Mouse (Mus musculus) kidney, adult 2 months (tissue): Measurements from ENCODE around the gene Dchs2. TPM values are rescaled to one million over a fixed set of nuclear protein-coding genes. Genes with fewer than 3 reads are reported as not detected.

ENCODE experiments used
- DNase-seq: peaks from one replicate; pipeline ENCODE4 v3.0.0; 2021
- H3K27ac ChIP-seq: fragments of 200-500 bp; 2 replicates; pipeline ENCODE4 v1.5.1; 2012; ENCODE audit warnings: low read depth, low read length, control low read depth, inconsistent platforms; ENCODE audit not compliant: insufficient read depth
- H3K27me3 ChIP-seq: fragments of 200-500 bp; replicated peaks from 2 replicates; pipeline ENCODE4 v1.6.1; 2012; ENCODE audit warnings: mild to moderate bottlenecking, moderate library complexity, low read length, inconsistent platforms; ENCODE audit not compliant: control insufficient read depth, insufficient read depth
- H3K36me3 ChIP-seq: fragments of 200-500 bp; 2 replicates; pipeline ENCODE4 v1.6.1; 2012; ENCODE audit warnings: mild to moderate bottlenecking, moderate library complexity, low read length, inconsistent platforms; ENCODE audit not compliant: control insufficient read depth, insufficient read depth
- H3K4me1 ChIP-seq: fragments of 200-500 bp; 2 replicates; pipeline ENCODE4 v1.6.1; 2011; ENCODE audit warnings: low read length; ENCODE audit not compliant: control insufficient read depth, insufficient read depth
- H3K4me3 ChIP-seq: fragments of 200-500 bp; 2 replicates; pipeline ENCODE4 v1.5.1; 2011; ENCODE audit warnings: mild to moderate bottlenecking, low read depth, low read length, control low read depth; ENCODE audit not compliant: insufficient read depth
- CTCF ChIP-seq: fragments of 200-500 bp; conservative IDR thresholded peaks from 2 replicates; pipeline ENCODE4 v1.5.1; 2011; ENCODE audit warnings: low read depth, mild to moderate bottlenecking, control low read depth, low read length, moderate library complexity, mixed read lengths; ENCODE audit not compliant: insufficient read depth, insufficient read length
- POLR2A ChIP-seq: fragments of 200-500 bp; IDR thresholded peaks from one replicate; pipeline ENCODE4 v1.6.1; 2011; ENCODE audit warnings: low read depth, low read length, control low read depth
- WGBS: fragments of 180-500 bp; shearing (Covaris S2); methylation state at CpG from one replicate; pipeline ENCODE4 v1.1.7; 2018; 5-methylcytosine and 5-hydroxymethylcytosine counted together
- polyA plus RNA-seq: library from polyadenylated mRNA; depleted of rRNA; stranded (reverse); fragments of >200 nt; gene quantifications from 2 replicates; pipeline ENCODE4 v1.2.3, GENCODE M21; 2012; rRNA removed

Dchs2 gene
- polyA plus RNA-seq, 1 experiment: 0.03 TPM

DNA sequence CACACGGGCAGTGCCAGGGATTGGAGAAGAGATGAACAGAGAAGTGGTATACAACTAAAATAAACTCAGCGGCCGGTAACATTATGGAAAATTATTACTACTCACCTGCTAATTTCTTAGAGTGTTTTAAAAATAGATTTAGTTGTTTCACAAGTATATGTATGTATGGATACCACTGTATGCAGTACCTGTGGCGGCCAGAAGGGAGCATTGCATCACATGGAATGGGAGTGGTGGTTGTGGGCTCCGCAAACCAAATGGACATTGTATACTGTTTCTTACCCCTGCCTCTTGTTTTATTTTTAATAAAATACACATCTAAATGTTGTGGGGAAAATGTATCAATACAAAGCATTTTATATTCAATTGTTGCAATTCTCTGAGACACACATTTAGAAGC, 176.1 kb downstream of the Dchs2 start:
- H3K4me3 ChIP-seq: no peak overlapping the region
- H3K27me3 ChIP-seq: no peaks in the 10 kb centered on the region
- 74% methylated on average over 5 of the region's 5 CpGs for WGBS
- no peaks in the 10 kb centered on the region for H3K36me3 ChIP-seq
- no peaks in the 10 kb centered on the region for H3K4me1 ChIP-seq
- DNase-seq: no peak
- TF ChIP-seq POLR2A (no peak), CTCF (peak; percentile 40; the same call in 1 of the 2 replicates)
- H3K27ac ChIP-seq: no peak overlapping the region

DNA sequence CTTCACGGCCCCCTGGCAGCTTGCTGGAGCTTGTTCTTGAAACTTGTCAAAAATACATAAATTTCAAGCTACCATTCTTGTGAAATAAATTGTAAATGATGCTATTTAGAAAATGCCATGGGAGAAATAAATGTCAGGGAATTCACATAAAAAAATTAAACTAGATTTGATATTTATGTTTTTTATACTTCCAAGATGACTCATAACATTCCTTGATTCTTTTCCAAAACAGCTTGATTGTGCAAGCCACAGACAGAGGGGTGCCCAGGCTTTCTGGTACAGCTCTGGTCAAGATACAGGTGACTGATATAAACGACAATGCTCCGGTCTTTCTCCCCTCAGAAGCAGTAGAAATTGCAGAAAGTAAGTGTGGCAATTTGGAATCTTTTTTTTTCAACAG, 218.2 kb downstream of the Dchs2 start:
- Histone ChIP-seq H3K27ac (no peak overlapping the region), H3K4me1 (no peaks in the 10 kb centered on the region), H3K4me3 (no peak overlapping the region), H3K36me3 (no peaks in the 10 kb centered on the region), H3K27me3 (no peaks in the 10 kb centered on the region)
- no peak for DNase-seq
- TF ChIP-seq CTCF (no peak), POLR2A (no peak)
- WGBS: 84% methylated on average over 3 of the region's 3 CpGs

DNA sequence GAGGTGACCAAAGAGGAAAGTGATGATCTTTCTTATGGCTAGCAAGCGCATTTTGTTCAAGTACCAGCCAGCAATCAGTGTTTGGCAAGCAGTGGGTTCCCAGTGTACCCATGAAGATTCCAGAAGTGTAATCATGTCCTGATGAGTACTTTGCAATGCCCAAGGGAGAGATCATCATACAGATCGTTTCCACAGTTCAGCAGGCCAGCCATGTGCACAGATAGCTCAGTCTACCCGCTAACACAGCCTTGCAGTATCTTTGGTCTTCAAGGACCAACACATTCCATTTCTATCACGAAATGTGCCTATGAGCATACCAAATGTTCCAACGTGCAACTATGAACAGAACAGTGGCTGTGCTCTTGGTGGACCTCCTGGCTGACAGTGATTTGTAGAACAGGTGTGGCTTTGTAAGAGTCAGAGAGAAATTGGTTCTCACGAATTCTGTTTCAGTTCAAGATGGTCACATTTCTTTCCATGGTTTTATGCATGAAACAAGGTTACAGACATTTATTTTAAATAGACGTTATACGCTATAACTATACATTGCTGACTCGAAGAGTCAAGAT, 240.8 kb downstream of the Dchs2 start:
- no peaks in the 10 kb centered on the region for H3K27me3 ChIP-seq
- H3K36me3 ChIP-seq: no peaks in the 10 kb centered on the region
- no peak overlapping the region for H3K4me3 ChIP-seq
- 90% methylated on average over 9 of the region's 9 CpGs for WGBS
- H3K27ac ChIP-seq: no peak overlapping the region
- TF ChIP-seq CTCF (no peak), POLR2A (no peak)
- no peak for DNase-seq
- no peaks in the 10 kb centered on the region for H3K4me1 ChIP-seq

DNA sequence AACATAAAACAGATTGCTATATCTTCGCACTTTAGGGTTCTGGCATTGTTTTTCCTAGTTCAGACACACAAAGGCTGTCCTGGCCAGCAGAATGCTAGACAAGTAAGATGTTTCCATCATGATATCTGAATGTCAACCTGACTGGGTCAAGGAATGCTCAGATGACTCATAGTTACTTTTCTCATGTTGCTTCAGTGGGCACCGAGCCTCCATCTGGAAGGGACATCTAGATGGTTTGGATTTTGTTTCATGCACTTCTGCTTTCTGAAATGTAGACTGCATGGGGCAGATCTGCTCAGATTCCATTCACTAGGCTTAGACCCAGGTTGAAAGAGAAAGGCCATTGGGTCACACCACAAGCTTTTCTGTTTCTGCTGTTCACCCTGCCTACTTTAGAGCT, 242.1 kb downstream of the Dchs2 start:
- Histone ChIP-seq H3K36me3 (no peaks in the 10 kb centered on the region), H3K4me3 (no peak overlapping the region), H3K27me3 (no peaks in the 10 kb centered on the region), H3K4me1 (no peaks in the 10 kb centered on the region), H3K27ac (no peak overlapping the region)
- no peak for DNase-seq
- TF ChIP-seq POLR2A (no peak), CTCF (no peak)
- 80% methylated on average over 2 of the region's 2 CpGs for WGBS

DNA sequence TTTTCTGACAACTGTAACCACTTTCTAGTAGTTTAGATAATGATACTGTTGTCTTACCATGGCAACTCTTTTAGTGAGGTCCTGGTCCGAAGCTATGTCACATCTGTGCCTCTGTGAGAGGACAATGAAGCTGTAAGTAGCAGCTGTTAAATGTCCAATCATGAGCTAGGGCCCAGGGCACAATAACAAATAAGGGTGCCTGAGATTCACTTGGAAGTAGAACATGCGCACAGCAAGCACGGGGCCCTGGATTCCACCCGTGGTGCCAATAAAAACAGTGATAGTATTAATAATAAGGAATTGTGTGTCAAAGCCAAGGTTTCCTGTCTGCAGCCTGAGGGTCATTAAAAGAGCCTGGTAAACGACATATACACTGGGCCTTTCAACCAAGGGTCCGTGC, 246.6 kb downstream of the Dchs2 start:
- TF ChIP-seq POLR2A: no peak
- TF ChIP-seq CTCF: no peak
- 46% methylated on average over 6 of the region's 6 CpGs for WGBS
- Histone ChIP-seq H3K27ac (no peak overlapping the region), H3K36me3 (no peaks in the 10 kb centered on the region), H3K4me3 (no peak overlapping the region), H3K4me1 (no peaks in the 10 kb centered on the region), H3K27me3 (no peaks in the 10 kb centered on the region)
- peak; percentile 23 for DNase-seq

DNA sequence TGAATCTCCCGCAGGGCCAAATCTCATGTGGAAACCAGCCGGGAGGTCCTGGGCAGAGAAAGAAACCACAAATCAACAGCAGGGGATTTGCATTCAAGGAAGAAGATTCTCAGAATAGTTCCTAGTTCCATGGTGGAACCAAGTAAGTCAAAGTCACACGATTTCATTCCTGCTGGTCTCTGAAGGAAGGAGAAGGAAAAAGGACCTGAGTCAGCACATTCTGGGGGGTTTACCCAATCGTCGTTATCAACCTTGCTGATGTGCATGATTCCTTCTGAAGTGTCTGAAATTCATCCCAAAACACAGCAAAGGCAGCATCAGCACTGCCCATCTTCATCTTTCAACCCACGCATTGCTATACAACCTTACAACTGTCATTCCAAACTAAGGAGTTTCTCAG, 249.1 kb downstream of the Dchs2 start:
- no peaks in the 10 kb centered on the region for H3K4me1 ChIP-seq
- TF ChIP-seq CTCF (no peak), POLR2A (no peak)
- no peak overlapping the region for H3K4me3 ChIP-seq
- DNase-seq: no peak
- H3K36me3 ChIP-seq: no peaks in the 10 kb centered on the region
- no peaks in the 10 kb centered on the region for H3K27me3 ChIP-seq
- H3K27ac ChIP-seq: no peak overlapping the region
- 92% methylated on average over 6 of the region's 6 CpGs for WGBS

Other genes with a start within 250 kb of the Dchs2 start
- 0.94 and 1.4 TPM in 2 replicates for gene Lrat, start 224.0 kb upstream of the Dchs2 start, polyA plus RNA-seq
- 7.7 and 9.6 TPM in 2 replicates for gene Fgg, start 120.2 kb upstream of the Dchs2 start, polyA plus RNA-seq
- gene Fga, start 101.9 kb upstream of the Dchs2 start, polyA plus RNA-seq: 5.0 and 5.5 TPM in 2 replicates
- 1.1 and 1.5 TPM in 2 replicates for gene Fgb, start 78.1 kb upstream of the Dchs2 start, polyA plus RNA-seq
- gene Plrg1, start 72.4 kb upstream of the Dchs2 start, polyA plus RNA-seq: 33.1 and 33.3 TPM in 2 replicates